Mouse (Mus musculus): ENCODE results near the gene Clcn6. TPM values are rescaled to one million over a fixed set of nuclear protein-coding genes. Genes with fewer than 3 reads are reported as not detected.
"Not testable (repeated sequence)": the region's sequence is repeated elsewhere in the genome, so short reads cannot be mapped to it uniquely, and the experiment has no call there.

The Clcn6 gene
- total RNA-seq, 2 experiments from 2014 or later = 1.3 to 1.7 TPM

GRCm38 (mm10) chr4:148067346-148067745, 28.7 kb upstream of the Clcn6 start:
- ATAC-seq (replicated peaks; ENCODE audit: low FRiP score, poor library complexity, severe bottlenecking) = no peak

GRCm38 (mm10) chr4:148066401-148066744, 27.8 kb upstream of the Clcn6 start:
- no peak for ATAC-seq (replicated peaks; ENCODE audit: low FRiP score, poor library complexity, severe bottlenecking)

DNA sequence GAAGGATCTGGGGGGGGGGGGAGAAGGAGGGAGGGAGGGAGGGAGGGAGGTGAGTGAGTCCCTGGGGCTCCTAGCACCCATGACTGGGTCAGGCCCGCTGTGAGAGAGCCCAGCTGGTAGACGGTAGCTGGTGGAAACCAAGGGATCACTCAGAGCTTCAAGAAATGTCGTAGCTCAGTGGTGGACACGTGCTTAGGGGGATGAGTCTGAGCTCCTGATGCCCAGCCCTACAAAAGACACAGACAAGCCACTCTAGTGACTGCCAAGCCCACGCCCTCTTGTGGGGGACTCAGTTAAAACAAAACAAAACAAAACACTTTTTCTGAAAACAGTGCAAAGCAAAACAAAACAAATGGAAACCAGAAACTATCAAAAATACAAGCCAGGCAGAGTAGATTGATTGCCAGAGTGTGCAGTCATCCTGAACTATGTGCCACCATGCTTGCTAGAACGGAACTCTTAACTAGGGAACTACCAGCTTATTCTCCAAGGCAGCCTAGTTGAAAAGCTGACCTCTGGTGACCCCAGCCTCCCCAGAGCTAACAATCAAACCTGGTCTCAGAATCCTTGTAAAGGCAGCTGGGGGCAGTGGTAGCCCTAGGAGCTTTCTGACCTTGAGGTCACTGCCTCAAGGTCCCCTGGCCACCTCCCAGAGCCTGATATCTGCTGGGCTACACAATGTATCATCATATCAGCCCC, 27.2 kb upstream of the Clcn6 start:
- ATAC-seq (replicated peaks; ENCODE audit: low FRiP score, poor library complexity, severe bottlenecking) = no peak

DNA sequence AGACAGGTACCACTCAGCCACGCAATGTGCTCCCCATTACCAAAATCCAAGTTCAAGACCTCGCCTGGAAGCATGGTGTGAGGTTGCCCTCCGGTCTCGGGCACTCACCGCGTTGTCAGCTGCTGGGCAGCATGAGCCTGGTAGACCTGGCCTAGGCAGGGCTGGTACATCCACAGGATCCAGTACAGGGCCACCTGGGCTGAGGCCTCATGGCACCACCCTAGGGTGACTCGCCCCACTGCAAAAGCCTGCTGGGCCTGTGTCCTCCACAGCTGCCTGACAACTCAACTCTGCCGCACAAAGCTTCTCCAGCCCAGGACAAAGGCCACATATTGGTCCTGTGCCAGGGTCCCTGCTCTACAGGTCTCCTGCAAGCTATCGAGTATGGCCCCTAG, 22.5 kb upstream of the Clcn6 start:
- no peak for ATAC-seq (replicated peaks; ENCODE audit: low FRiP score, poor library complexity, severe bottlenecking)

DNA sequence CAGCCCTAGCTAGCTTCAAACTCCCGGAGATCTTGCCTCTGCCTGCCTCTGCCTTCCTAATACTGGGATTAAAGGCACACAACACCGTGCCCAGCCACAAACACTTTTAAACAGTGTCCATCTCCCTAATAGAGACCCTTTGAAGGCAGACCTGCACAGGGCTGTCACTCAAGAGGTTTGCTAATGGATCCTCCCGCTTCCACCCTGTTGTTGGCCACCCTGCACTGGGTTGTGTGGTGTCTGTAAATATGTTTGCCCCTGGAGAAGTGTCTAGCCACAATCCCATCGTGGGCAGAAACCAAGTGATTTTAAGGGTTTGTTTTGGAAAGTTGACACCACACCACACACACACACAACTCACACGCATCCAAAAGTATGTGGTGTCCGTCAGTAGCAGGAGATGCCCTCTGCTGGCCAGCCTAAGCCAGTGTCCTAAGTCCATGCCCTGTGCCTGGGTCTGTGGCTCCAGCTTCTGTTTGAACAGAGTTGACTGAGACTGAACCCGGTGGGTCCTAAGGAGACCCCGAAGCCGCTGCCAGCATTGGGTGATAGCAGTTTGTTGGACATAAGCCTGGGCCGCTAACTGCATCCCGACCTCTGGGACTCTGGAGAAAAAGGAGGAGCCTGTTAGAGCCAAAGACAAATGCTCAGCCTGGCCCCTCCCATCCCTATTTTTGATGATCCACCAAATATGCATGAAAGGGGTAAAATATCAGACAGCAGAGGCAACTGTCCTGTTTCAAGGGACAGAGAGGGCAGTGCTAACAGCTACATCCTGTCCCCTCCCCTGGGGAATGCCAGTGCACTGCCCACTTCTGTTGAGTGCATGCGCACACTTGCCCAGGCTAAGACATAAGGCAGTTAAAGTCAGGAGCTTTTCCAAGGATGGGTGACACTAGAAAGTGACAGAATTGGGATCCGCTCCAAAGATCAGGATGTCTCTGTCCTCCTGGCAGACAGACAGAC, 21.8 kb upstream of the Clcn6 start:
- ATAC-seq (replicated peaks; ENCODE audit: low FRiP score, poor library complexity, severe bottlenecking) = 0 out of 2 replicates have a peak, but pooled peaks have one; percentile 37

- ATAC-seq (replicated peaks; ENCODE audit: low FRiP score, poor library complexity, severe bottlenecking) = no peak
These were observed 20.4 kb upstream of the Clcn6 start for GRCm38 (mm10) chr4:148058993-148059392.

GRCm38 (mm10) chr4:148058218-148058819, 19.7 kb upstream of the Clcn6 start:
- no peak for ATAC-seq (replicated peaks; ENCODE audit: low FRiP score, poor library complexity, severe bottlenecking)

DNA sequence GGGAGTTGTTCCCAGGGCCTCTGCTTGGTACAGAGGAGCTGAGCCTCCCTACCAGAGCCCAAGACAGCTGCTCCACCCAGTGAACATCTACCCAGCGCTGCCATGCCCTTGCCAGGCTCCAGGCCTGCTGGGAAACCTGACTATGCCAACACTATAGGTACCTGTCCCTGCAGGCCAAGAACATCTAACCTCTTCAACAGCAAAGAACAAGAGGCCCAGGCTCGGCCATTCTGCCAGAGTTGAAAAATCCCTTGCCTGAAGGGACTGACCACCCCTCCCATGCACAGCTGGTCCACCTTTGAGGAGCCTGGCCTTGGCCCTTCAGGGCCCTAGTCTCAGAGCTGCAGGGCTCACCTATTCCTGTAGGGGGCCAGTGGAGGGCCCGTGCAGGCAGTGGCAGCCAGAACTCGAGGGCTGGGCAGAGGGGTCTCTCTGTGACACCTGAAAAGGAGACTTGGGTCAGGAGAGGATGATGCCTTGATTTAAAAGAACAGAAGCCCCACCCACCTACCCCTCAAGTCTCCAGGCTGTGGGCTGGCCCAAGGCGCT, 19.1 kb upstream of the Clcn6 start:
- ATAC-seq (replicated peaks; ENCODE audit: low FRiP score, poor library complexity, severe bottlenecking) = no peak

- ATAC-seq (replicated peaks; ENCODE audit: low FRiP score, poor library complexity, severe bottlenecking) = no peak
These were observed 18.2 kb upstream of the Clcn6 start for GRCm38 (mm10) chr4:148056801-148057200.

GRCm38 (mm10) chr4:148056246-148056645, 17.6 kb upstream of the Clcn6 start:
- ATAC-seq (replicated peaks; ENCODE audit: low FRiP score, poor library complexity, severe bottlenecking) = no peak

GRCm38 (mm10) chr4:148054961-148055695, 16.5 kb upstream of the Clcn6 start:
- no peak for ATAC-seq (replicated peaks; ENCODE audit: low FRiP score, poor library complexity, severe bottlenecking)

GRCm38 (mm10) chr4:148053417-148053920, 14.8 kb upstream of the Clcn6 start:
- ATAC-seq (replicated peaks; ENCODE audit: low FRiP score, poor library complexity, severe bottlenecking) = no peak

DNA sequence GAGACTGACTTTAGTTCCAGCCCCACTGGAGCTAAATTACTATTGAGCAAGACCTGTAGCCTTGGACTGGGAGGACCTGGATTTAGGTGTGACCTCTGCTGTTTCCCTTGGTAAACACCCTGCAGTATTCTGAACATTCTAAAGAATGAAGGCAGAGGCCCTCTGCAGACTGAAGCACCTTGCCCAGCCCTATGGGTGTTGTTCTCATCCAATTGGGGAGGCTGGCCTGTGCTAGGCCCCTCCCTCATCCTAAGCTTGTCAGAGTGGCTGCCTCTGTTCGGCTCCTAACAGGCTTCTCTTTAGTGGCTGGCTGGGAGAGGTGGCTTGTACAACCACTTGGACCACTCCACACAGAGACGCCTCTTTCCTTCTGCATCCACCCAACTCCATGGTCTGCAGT, 14.4 kb upstream of the Clcn6 start:
- ATAC-seq (replicated peaks; ENCODE audit: low FRiP score, poor library complexity, severe bottlenecking) = no peak

- ATAC-seq (replicated peaks; ENCODE audit: low FRiP score, poor library complexity, severe bottlenecking) = no peak
These were observed 13.3 kb upstream of the Clcn6 start for GRCm38 (mm10) chr4:148051886-148052285.

- no peak for ATAC-seq (replicated peaks; ENCODE audit: low FRiP score, poor library complexity, severe bottlenecking)
These were observed 12.6 kb upstream of the Clcn6 start for GRCm38 (mm10) chr4:148051046-148051776.

DNA sequence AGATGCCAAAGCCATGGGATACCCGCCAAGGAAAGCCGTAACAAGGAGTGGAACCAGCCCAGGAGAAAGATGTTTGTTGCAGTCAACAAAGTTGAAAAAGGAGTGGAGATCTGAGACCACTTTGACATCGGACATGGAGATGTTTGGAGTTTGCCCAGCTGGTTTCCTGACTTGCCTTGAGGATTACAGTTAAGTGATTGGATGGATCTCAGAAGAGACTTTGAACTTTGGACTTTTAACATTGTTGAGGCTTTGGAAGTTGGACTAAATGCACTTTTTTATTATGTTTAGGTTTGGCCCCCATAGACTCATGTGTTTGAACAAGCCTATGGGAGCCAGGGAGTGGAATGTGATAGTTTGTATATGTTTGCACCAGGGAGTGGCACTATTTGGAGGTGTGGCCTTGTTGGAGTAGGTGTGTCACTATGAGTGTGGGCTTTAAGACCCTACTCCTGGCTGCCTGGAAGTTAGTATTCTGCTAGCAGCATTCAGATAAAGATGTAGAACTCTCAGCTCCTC, 11.8 kb upstream of the Clcn6 start:
- not testable (repeated sequence) for ATAC-seq (replicated peaks; ENCODE audit: low FRiP score, poor library complexity, severe bottlenecking)

DNA sequence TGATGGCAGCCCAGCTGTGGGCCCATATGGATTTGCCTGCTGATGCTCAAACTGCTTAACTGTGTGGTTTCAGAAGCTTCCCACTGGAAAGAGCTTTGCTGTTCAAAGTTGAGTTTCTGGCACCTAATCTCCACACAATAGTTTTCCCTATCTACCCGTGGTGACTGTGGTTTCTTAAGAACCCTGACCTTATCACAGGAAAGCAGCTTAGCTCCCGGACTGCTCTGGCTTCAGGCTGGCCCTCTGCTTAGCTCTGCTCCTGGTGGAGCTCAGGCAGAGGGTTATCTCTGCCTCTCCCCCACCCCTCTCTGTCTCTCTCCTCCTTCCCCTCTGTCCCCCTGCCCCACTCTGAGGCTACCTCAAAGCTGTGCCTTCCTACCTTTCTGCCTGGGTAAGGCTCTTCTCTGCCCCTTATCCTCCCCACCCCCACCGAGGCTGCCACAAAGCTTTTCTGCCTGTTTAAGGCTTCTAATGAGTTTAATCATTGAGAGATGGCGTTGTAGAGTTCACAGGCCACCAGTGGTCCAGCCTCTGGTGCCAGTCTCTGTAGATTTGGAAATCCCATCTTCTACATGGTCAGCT, 7.9 kb upstream of the Clcn6 start:
- peak; percentile 74 for ATAC-seq (replicated peaks; ENCODE audit: low FRiP score, poor library complexity, severe bottlenecking)

- 0 out of 2 replicates have a peak, but pooled peaks have one; percentile 23 for ATAC-seq (replicated peaks; ENCODE audit: low FRiP score, poor library complexity, severe bottlenecking)
These were observed 5.5 kb upstream of the Clcn6 start for GRCm38 (mm10) chr4:148044113-148044512.

Measured in erythroid progenitor cell, adult 5-6 weeks (primary cell).